Mouse (Mus musculus): ENCODE measurements around the gene Kifap3.

The Kifap3 gene

GRCm38 (mm10) chr1:163893774-163894527, 114.6 kb downstream of the Kifap3 start:
- DNase-seq (ENCODE audit: low spot score): no peak

- DNase-seq (ENCODE audit: low spot score): no peak
These were observed 118.9 kb downstream of the Kifap3 start for GRCm38 (mm10) chr1:163898291-163898764.

GRCm38 (mm10) chr1:163899575-163899974, 120.2 kb downstream of the Kifap3 start:
- DNase-seq (ENCODE audit: low spot score): no peak

GRCm38 (mm10) chr1:163900168-163900567, 120.8 kb downstream of the Kifap3 start:
- no peak for DNase-seq (ENCODE audit: low spot score)

- no peak for DNase-seq (ENCODE audit: low spot score)
These were observed 124.0 kb downstream of the Kifap3 start for GRCm38 (mm10) chr1:163903411-163903810.

GRCm38 (mm10) chr1:163907007-163907811, 127.8 kb downstream of the Kifap3 start:
- no peak for DNase-seq (ENCODE audit: low spot score)

- DNase-seq (ENCODE audit: low spot score): no peak
These were observed 129.0 kb downstream of the Kifap3 start for GRCm38 (mm10) chr1:163908389-163908788.

GRCm38 (mm10) chr1:163910343-163910742, 131.0 kb downstream of the Kifap3 start:
- DNase-seq (ENCODE audit: low spot score): peak; percentile 82

GRCm38 (mm10) chr1:163910785-163911184, 131.4 kb downstream of the Kifap3 start:
- no peak for DNase-seq (ENCODE audit: low spot score)

GRCm38 (mm10) chr1:163911981-163912380, 132.6 kb downstream of the Kifap3 start:
- no peak for DNase-seq (ENCODE audit: low spot score)

- no peak for DNase-seq (ENCODE audit: low spot score)
These were observed 138.2 kb downstream of the Kifap3 start for GRCm38 (mm10) chr1:163917349-163918160.

GRCm38 (mm10) chr1:163924093-163924492, 144.7 kb downstream of the Kifap3 start:
- DNase-seq (ENCODE audit: low spot score): no peak

- DNase-seq (ENCODE audit: low spot score): no peak
These were observed 149.5 kb downstream of the Kifap3 start, which contains the start of gene Scyl3 for GRCm38 (mm10) chr1:163928846-163929245. TSS of gene Scyl3 (plus strand) at chr1:163929100.

GRCm38 (mm10) chr1:163929636-163930457, 150.5 kb downstream of the Kifap3 start:
- DNase-seq (ENCODE audit: low spot score): peak; percentile 92

- peak; percentile 38 for DNase-seq (ENCODE audit: low spot score)
These were observed 151.0 kb downstream of the Kifap3 start for GRCm38 (mm10) chr1:163930458-163930794.

GRCm38 (mm10) chr1:163931801-163932200, 152.4 kb downstream of the Kifap3 start:
- DNase-seq (ENCODE audit: low spot score): no peak

- no peak for DNase-seq (ENCODE audit: low spot score)
These were observed 155.2 kb downstream of the Kifap3 start for GRCm38 (mm10) chr1:163934591-163934990.

GRCm38 (mm10) chr1:163942056-163942455, 162.7 kb downstream of the Kifap3 start:
- DNase-seq (ENCODE audit: low spot score): no peak

- DNase-seq (ENCODE audit: low spot score): no peak
These were observed 174.0 kb downstream of the Kifap3 start for GRCm38 (mm10) chr1:163953396-163953795.

- DNase-seq (ENCODE audit: low spot score): no peak
These were observed 178.7 kb downstream of the Kifap3 start for GRCm38 (mm10) chr1:163958036-163958435.

GRCm38 (mm10) chr1:163964008-163964689, 184.8 kb downstream of the Kifap3 start:
- DNase-seq (ENCODE audit: low spot score): no peak

Measured in retina, embryonic 14.5 days (tissue).